Mouse (Mus musculus) brain, embryonic 14.5 days (tissue): ENCODE measurements at regions not wholly inside any gene's neighbourhood (a gene's known extent, or its start where the extent isn't known, plus 50 kb on each side); places are given as distances from the start of the nearest gene placed in this dataset.

Experiments used
- DNase-seq: peaks from one replicate; pipeline ENCODE4 v3.0.0-alpha.2; 2011; ENCODE audit warnings: low read depth
- CTCF ChIP-seq: fragments of 200-500 bp; IDR thresholded peaks from 2 replicates; pipeline ENCODE4 v1.5.1; 2012; ENCODE audit warnings: inconsistent platforms, mild to moderate bottlenecking, moderate library complexity, borderline replicate concordance; ENCODE audit not compliant: insufficient read depth, insufficient read length; ENCODE audit errors: extremely low read depth
- POLR2A ChIP-seq: fragments of 200-500 bp; IDR thresholded peaks from 2 replicates; pipeline ENCODE4 v1.6.1; 2012; ENCODE audit warnings: mild to moderate bottlenecking, inconsistent platforms, borderline replicate concordance; ENCODE audit not compliant: poor library complexity, insufficient read depth, insufficient read length, severe bottlenecking; ENCODE audit errors: extremely low read depth

GRCm38 (mm10) chr8:71778916-71779315 is 53.4 kb upstream of the Fcho1 start:
- DNase-seq, result no peak
- no peak for TF ChIP-seq POLR2A
- no peak for TF ChIP-seq CTCF
